Mouse (Mus musculus): ENCODE measurements around the gene Zfp617. TPM values are rescaled to one million over a fixed set of nuclear protein-coding genes. Genes with fewer than 3 reads are reported as not detected.
A peak's percentile ranks its signal among the peaks of the same experiment; 100 is the strongest.
"Not testable (repeated sequence)": the region's sequence is repeated elsewhere in the genome, so short reads cannot be mapped to it uniquely, and the experiment has no call there.

The Zfp617 gene
- 0.69 TPM in 1 of 2 replicates, not detected in the other for polyA plus RNA-seq (2012; ENCODE audit: insufficient read depth, low replicate concordance)

DNA sequence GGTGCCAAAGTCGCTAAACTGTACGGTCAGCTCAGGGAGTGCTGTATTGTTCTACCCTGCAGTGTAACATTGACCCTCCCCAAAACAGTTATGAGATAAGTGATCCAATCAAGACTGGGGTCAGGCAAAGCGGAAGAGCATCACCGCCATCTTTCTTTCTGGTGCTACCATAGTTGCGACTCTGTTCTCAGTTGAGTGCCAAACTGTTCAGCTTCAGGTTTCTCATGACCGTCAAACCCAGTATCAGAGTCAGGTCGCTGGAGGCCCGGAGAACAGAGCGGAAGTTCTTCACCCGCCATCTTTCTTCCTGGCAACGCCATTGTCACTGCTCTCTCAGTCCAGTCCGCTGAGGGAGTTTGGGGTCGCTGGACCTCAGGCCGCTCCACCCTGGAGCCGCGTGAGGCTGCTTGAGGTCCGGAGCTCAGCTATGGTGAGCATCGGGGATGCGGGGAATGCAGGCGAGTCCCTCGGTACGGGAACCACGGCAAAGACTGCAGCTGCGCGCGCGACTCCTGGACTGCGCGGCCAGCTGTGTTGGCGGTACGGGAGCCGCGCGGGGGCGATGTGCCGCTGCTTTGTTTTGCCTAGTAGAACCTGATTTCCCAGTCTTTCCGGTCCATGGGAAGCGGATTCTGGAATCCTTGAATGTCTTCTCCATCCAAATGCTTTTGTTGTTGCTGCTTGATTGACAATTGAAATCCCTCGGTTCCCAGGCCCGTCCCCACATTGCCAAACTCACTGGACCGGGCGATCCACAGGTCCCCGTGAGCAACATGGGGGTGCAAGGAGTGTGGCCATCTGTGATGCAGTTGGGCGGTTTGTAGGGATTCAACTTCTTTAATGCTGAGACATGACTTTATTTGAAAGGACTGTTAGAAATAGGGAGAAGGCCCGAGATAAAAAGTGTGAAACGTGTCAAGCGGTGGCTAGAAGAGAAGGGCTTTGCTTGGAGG lies at the start of gene Zfp617, which contains the start of gene Zfp882:
Gene Zfp617 (plus strand): TSS at position 327 of the 953 bp plus-strand sequence.
Gene Zfp882 (plus strand): TSS at position 300 of the 953 bp plus-strand sequence.
- peaks cover 12% of the 10 kb centered on the region for H3K9me3 ChIP-seq
- H3K4me1 ChIP-seq = peaks cover 11% of the 10 kb centered on the region
- TF ChIP-seq FLI1 (IDR thresholded peaks at IDR 0.05; ENCODE audit: low read length) (no peak), GATA1 (IDR thresholded peaks at IDR 0.05; ENCODE audit: borderline replicate concordance, low read length) (no peak)
- no peaks in the 10 kb centered on the region for H3K27me3 ChIP-seq (replicated peaks)
- H3K4me3 ChIP-seq (replicated peaks) = peak within 1 kb of the TSS; percentile 94
- H3K36me3 ChIP-seq (replicated peaks; ENCODE audit: low read length) = peaks cover 4% of the 10 kb centered on the region

DNA sequence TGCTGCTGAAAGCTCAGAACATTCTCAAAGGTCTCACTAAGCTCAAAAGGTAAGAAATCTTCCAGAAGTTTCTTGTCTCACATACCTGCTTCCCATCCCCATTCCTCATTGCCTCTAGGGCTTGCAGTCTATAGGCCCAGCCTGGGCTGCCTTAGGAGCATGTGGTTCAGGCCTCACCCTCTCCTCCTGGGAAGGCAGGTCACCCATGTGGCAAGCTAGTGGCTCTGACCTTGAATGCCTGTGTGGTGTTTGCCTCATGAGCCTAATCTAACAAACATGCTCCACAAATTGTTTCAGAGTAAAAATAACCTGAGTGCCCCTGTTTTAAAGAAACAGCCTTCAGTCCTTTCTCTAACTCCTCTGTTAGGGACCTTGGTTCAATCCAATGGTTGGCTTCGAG lies 46.9 kb upstream of the Zfp617 start:
- H3K9me3 ChIP-seq; H3K36me3 ChIP-seq (replicated peaks; ENCODE audit: low read length); H3K27me3 ChIP-seq (replicated peaks); H3K4me1 ChIP-seq; H3K4me3 ChIP-seq (replicated peaks): not testable (repeated sequence)

DNA sequence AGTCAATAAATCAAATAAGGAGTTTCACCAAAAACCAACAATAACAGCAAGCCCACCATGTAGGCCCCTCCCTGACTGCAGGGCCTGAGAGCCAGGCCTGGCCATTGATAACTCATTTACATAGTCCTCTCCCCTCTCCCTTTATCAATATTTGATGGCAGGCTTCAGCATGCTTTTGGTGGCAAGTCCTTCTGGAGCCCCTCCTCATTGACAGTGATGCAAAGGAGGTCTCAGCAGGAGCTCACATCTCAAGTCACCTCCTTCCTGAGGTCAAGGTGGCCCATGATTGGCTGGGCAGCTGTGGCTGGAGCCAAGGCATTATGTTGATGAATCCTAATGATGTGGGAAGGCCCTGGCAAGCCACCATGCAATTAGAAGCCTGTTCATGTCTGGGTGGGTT lies 46.4 kb upstream of the Zfp617 start:
- not testable (repeated sequence) for H3K4me3 ChIP-seq (replicated peaks); H3K9me3 ChIP-seq; H3K27me3 ChIP-seq (replicated peaks); H3K4me1 ChIP-seq; H3K36me3 ChIP-seq (replicated peaks; ENCODE audit: low read length)

DNA sequence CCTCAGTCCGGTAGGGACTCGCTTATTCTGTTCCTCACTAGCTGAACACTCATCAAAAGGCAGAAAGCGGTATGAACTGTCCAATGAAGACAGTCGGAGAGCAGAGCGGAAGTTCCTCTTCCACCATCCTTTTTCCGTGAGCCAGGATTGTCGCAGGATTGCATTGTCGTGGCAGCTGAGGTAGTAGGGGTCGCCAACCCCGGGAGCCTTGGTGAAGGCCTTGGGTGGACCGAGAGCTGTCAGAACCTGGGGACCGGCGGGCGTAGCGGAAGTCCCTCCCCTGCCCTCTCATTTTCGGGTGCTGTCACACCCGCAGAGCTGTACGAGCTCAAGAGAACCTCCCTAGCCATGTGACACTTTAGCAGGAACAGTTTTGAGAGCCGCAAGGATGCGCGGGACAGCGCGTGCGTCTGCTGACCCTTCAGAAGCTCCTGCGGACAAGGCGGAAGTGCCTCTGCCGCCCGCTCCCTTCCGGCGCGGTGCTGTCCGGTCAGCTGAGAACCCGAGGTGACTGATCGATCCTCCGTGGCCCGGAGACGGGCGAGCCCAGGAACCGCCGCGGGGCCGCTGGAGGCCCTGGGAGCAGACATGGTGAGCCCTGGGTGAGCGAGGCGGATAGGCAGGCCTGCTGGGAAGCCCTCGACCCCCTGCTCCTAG lies 26.7 kb upstream of the Zfp617 start, which contains the start of gene Zfp709:
Gene Zfp709 (plus strand): TSS at position 402 of the 657 bp plus-strand sequence.
- Histone ChIP-seq H3K36me3 (replicated peaks; ENCODE audit: low read length) (peaks cover 20% of the 10 kb centered on the region), H3K27me3 (replicated peaks) (peaks cover 9% of the 10 kb centered on the region), H3K4me1 (peaks cover 8% of the 10 kb centered on the region; the same call in 1 of the 2 replicates), H3K4me3 (replicated peaks) (peak within 1 kb of the TSS; percentile 92), H3K9me3 (peaks cover 36% of the 10 kb centered on the region)
- TF ChIP-seq GATA1 (IDR thresholded peaks at IDR 0.05; ENCODE audit: borderline replicate concordance, low read length) (no peak), FLI1 (IDR thresholded peaks at IDR 0.05; ENCODE audit: low read length) (no peak)

DNA sequence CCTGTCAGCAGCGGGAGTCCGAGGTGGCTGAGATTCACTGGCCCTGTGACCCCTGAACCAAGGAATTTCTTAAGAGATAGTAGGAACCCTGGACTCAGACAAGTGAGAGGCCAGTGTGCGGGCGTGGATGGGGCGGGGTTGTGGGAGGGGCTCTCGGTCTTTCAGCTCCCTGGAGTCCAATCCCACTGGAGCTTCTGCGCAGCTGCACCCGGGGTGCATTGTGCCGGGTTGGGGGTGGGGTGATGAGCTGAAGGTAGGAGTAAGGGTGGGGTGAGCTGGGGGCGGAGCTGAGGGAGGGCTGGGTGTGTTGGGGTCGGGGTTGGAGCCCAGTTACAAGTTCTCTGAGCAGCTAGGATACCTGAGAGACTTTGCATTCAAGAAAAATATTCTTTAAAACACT lies 7.8 kb upstream of the Zfp617 start:
- H3K4me3 ChIP-seq (replicated peaks); H3K36me3 ChIP-seq (replicated peaks; ENCODE audit: low read length); H3K4me1 ChIP-seq; H3K27me3 ChIP-seq (replicated peaks): not testable (repeated sequence)
- H3K9me3 ChIP-seq = peaks cover 12% of the 10 kb centered on the region; the same call in 1 of the 2 replicates

DNA sequence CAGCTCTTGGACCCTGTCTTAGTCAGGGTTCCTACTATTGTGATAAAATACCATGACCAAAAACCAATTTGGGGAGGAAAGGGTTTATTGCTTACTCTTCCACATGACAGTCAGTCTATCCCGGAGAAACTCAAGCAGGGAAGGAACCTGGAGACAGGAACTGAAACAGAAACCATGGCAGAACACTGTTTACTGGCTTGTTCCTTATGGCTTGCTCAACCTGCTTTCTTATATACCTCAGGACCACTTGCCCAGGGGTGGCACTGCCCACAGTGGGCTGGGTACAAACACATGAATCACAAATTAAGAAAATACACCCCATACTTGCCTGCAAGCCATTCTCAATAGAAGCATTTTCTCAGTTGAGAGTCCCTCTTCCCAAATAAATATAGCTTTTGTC lies 5.4 kb upstream of the Zfp617 start:
- H3K9me3 ChIP-seq = peaks cover 15% of the 10 kb centered on the region
- H3K36me3 ChIP-seq (replicated peaks; ENCODE audit: low read length); H3K4me3 ChIP-seq (replicated peaks); H3K27me3 ChIP-seq (replicated peaks); H3K4me1 ChIP-seq: not testable (repeated sequence)

DNA sequence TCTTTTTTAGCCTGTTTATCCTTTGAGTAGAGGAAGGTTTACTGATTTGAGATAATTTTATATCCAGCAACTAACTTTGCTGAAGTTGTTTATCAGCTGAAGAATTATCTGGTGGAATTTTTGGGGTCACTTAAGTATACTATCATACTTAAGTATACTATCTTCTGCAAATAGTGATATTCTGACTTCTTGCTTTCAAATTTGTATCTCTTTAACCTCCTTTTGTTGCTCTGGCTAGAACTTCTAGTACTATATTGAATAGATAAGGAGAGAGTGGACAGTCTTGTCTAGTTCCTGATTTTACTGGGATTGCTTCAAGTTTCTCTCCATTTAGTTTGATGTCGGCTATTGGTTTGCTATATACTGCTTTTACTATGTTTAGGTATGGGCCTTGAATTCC lies 1.6 kb upstream of the Zfp617 start:
- Histone ChIP-seq H3K27me3 (replicated peaks) (no peaks in the 10 kb centered on the region), H3K4me1 (peaks cover 11% of the 10 kb centered on the region), H3K4me3 (replicated peaks) (no peak overlapping the region), H3K9me3 (peaks cover 16% of the 10 kb centered on the region), H3K36me3 (replicated peaks; ENCODE audit: low read length) (no peaks in the 10 kb centered on the region)
- TF ChIP-seq GATA1 (IDR thresholded peaks at IDR 0.05; ENCODE audit: borderline replicate concordance, low read length) = no peak
- TF ChIP-seq FLI1 (IDR thresholded peaks at IDR 0.05; ENCODE audit: low read length) = no peak

DNA sequence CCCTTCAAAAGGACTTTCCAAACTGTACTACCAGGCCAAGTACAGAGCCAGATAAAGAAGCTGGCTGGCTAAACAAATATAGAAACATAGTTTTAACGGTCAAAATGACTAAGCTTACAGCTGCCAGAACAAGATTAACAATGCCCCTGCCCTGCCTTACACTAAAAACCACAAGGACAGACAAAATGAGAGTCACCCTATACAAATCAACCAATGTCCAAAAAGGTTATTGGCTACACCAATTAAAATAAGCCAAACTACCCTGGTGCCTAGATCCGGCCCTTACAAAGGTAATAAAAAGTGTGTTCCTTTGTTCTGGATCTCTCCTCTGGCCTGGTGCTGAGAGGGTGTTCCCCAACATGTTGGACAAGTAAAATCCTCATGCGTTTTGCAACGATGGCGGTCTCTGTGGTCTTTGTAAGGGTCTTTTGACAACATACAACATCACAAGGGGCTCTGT lies 607 bp upstream of the Zfp617 start:
- TF ChIP-seq FLI1 (IDR thresholded peaks at IDR 0.05; ENCODE audit: low read length) = no peak
- TF ChIP-seq GATA1 (IDR thresholded peaks at IDR 0.05; ENCODE audit: borderline replicate concordance, low read length) = no peak
- Histone ChIP-seq H3K36me3 (replicated peaks; ENCODE audit: low read length) (no peaks in the 10 kb centered on the region), H3K4me1 (peaks cover 11% of the 10 kb centered on the region), H3K4me3 (replicated peaks) (peak overlapping the region; percentile 94), H3K9me3 (peaks cover 12% of the 10 kb centered on the region), H3K27me3 (replicated peaks) (no peaks in the 10 kb centered on the region)

DNA sequence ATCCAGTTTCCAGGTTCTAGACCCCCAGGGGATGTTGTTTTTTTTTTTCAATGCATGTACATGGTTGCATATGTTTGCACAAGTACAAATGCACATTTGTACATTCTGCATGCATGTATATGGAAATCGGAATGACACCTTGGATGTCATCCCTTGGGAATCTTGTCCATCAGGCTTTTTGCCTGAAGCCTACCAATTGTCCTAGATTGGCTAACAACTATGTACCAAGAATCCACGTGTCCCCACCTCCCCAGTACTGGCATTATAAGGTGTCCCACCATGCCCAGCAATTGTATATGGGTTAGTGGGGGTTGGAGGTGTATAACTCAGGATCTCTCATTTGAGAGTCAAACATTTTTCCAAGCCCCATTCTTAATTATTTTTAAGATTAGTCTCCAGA lies 3.9 kb downstream of the Zfp617 start:
- peaks cover 19% of the 10 kb centered on the region for H3K36me3 ChIP-seq (replicated peaks; ENCODE audit: low read length)
- no peak overlapping the region for H3K4me3 ChIP-seq (replicated peaks)
- peaks cover 12% of the 10 kb centered on the region for H3K9me3 ChIP-seq
- TF ChIP-seq GATA1 (IDR thresholded peaks at IDR 0.05; ENCODE audit: borderline replicate concordance, low read length) (no peak), FLI1 (IDR thresholded peaks at IDR 0.05; ENCODE audit: low read length) (no peak)
- no peaks in the 10 kb centered on the region for H3K27me3 ChIP-seq (replicated peaks)
- peaks cover 13% of the 10 kb centered on the region for H3K4me1 ChIP-seq

Data from megakaryocyte, embryonic 14.5 days (primary cell).